Mouse (Mus musculus) urinary bladder, postnatal 10 days (tissue): ENCODE data around the gene Eif5a.
A peak's percentile ranks its signal among the peaks of the same experiment; 100 is the strongest.
"Not testable (repeated sequence)": the region's sequence is repeated elsewhere in the genome, so short reads cannot be mapped to it uniquely, and the experiment has no call there.

ENCODE experiments used
- DNase-seq: peaks from one replicate; pipeline ENCODE4 v3.0.0; 2022; ENCODE audit warnings: low spot score

Eif5a gene

GRCm38 (mm10) chr11:69945997-69946891 lies 24.5 kb upstream of the Eif5a start:
- DNase-seq: no peak

DNA sequence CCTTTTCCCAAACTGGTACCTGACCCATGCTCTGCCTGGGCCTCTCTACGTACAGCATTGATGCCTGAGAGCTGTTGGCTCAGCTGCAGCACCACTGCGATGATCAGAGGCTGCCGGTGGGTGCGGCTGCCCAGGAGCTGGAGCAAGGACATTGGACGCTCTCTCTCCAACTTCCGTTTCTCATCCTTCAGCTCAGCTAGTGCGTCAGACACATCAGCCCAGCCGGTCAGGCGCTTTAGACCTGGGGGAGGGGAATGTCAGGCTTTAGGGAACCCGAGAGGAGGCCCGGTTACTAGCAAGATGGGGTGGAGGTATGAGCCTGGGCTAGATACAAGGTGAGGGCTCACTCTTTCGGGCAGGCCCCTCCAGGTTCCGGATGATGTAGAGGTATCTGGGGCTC lies 23.5 kb upstream of the Eif5a start:
- DNase-seq: no peak

DNA sequence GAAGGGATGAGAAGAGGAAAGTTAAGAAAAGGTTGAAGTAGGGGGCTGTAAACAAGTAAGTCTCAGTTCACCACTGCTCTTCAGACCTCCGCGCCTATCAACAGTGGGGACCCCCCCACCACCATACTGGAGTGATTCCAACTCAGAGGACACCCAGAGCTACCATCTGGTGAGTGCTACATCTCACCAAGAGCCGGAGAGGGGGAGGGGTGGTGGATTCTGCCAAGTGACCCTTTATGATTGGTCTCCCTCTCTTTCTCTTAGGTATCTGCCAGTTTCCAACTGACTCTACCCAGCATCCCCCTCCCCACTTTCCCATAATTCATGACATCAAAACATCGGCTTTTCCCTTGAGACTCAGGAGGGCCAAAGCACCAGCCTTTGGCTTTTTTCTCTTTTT lies 19.2 kb upstream of the Eif5a start:
- DNase-seq: no peak

GRCm38 (mm10) chr11:69939731-69940130 lies 18.0 kb upstream of the Eif5a start:
- no peak for DNase-seq

GRCm38 (mm10) chr11:69939181-69939580 lies 17.4 kb upstream of the Eif5a start:
- no peak for DNase-seq

GRCm38 (mm10) chr11:69938401-69938979 lies 16.7 kb upstream of the Eif5a start:
- no peak for DNase-seq

GRCm38 (mm10) chr11:69937834-69938233 lies 16.1 kb upstream of the Eif5a start:
- no peak for DNase-seq

DNA sequence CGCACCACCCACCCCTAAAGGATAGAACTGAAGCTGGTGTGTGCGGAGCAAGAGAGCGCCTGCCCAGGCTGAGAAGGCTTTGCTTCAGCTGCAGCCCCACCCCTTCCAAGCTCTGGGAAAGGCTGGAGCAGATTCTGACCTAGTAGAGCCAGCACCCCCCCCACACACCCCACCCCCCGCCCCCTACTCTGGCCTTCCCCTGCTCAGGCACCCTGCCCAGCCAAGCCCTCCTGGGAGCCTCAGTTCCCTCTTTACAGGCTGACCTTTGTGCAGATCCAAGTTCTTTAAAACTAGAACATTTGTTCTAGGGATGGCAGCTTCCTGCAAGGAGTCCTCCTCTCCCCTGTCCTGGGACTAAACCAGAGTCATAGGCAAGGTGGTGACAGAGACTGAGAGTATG lies 15.6 kb upstream of the Eif5a start:
- no peak for DNase-seq

- no peak for DNase-seq
Observed at GRCm38 (mm10) chr11:69936714-69937347, 15.1 kb upstream of the Eif5a start.

DNA sequence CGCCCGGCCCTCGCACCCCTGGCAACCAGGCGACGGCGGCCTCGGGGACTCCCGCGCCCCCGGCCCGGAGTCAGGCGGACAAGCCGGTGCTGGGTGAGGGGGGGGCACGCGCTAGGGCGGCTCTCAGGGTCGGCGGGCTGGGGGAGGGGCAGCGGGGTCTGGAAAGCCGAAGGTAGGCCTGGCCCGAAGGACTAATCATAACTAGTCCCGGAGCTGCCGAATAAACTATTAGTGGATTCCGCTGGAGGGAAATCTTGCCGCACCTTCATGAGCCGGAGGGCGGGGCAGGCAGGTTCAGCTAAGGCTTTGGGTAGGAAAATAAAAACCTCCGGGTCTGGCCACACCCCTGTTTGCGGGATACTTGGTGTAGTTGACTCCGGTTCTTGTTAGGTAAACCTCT lies 14.4 kb upstream of the Eif5a start:
- DNase-seq: no peak

- DNase-seq: no peak
Observed at GRCm38 (mm10) chr11:69935137-69935879, 13.6 kb upstream of the Eif5a start, which contains the start of gene Ybx2. TSS of gene Ybx2 (plus strand) at chr11:69935796.

- DNase-seq: no peak
Observed at GRCm38 (mm10) chr11:69934681-69935080, 12.9 kb upstream of the Eif5a start.

GRCm38 (mm10) chr11:69934169-69934568 lies 12.4 kb upstream of the Eif5a start:
- peak; percentile 86 for DNase-seq

DNA sequence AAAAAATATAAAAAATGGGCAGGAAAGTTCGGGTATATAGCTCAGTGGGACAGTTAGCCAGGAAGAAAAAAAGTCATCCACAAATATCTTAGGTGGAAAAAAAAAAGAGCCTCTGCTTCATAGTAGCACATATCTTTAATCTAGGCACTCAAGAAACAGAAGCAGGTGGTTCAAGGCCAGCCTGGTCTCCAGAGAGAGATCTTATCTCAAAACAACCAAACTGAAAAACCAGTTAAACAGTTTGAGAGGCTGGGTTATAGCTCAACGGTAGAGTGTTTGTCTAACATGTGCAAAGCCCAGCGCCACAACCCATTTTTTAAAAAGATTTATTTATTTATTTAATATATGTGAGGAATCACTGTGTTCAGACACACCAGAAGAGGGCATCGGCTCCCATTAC lies 11.3 kb upstream of the Eif5a start:
- DNase-seq: no peak

GRCm38 (mm10) chr11:69932254-69932653 lies 10.5 kb upstream of the Eif5a start:
- DNase-seq: no peak

GRCm38 (mm10) chr11:69931769-69932168 lies 10.0 kb upstream of the Eif5a start:
- no peak for DNase-seq

DNA sequence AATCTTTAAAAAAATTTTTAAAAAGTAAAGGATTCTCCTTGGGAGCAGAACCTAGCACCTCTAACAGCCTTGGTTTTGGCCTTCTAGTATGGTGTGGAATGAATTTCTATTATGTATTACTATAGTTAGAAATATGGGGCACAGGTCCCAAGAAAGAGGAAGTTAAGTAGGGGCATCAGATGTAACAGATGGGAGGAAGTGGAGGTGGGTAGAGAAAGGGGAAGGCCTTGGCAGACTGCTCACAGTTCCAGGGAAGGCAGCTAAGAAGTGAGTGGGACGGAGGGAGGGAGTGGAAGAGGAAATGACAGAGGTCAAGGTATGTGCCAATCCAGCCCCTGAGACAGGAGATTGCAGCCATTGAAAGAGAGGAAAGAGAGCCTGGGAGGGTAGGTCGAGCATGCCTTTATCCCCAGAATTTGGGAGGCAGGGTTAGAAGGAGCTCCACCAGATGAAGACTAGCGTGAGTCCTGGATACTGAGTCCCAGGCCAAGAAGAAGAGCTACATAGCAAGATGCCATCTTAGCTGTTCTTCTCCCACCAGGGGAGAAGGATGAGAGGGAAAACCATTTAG lies 9.3 kb upstream of the Eif5a start:
- no peak for DNase-seq

DNA sequence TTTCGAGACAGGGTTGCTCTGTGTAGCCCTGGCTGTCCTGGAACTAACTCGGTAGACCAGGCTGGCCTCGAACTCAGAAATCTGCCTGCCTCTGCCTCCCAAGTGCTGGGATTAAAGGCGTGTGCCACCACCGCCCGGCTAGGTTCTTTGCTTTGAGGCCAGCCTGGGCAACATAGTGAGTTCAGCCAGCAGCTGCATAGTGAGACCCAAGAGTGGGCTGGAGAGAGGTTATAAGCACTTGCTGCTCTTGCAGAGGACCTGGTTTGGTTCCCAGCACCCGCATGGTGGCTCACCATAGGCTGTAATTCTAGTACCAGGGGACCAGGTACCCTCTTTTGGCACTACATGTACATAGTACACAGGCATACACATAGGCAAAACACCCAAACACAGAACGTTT lies 8.4 kb upstream of the Eif5a start:
- not testable (repeated sequence) for DNase-seq

DNA sequence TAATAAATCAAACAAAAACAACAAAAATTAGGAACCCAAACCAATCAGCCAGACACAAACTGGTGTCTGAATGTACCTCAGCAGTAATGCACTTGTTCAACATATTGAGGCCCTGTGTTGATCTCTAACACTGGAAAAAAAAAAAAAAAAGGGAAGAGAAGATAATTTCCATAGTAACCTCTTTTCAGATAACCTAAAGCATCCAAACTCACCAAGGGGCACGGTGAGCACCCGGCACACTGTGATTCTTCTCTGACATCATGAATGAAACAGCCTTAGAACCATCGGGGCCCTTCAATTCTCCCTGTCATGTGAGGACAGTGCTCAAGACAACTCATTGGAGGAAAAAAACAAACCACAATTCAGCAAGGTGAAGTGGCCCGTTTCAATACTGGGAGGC lies 8.0 kb upstream of the Eif5a start:
- no peak for DNase-seq

DNA sequence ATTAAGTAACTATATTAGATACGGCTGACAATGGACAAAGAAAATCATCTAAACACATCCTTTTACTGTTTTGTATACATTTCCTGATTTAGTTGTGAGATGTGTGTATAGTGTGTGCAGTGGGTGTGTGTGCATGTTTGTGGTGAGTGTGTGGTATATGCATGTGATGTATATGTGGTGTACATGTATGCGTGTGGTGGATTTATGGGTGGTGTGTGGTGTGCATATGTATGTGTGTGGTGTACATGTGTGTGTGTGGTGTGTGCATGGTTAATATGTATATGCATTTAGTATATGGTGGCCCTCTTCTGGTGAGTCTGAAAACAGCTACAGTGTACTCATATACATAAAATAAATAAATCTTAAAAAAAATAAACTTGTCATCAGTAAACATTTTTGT lies 5.7 kb upstream of the Eif5a start:
- no peak for DNase-seq

DNA sequence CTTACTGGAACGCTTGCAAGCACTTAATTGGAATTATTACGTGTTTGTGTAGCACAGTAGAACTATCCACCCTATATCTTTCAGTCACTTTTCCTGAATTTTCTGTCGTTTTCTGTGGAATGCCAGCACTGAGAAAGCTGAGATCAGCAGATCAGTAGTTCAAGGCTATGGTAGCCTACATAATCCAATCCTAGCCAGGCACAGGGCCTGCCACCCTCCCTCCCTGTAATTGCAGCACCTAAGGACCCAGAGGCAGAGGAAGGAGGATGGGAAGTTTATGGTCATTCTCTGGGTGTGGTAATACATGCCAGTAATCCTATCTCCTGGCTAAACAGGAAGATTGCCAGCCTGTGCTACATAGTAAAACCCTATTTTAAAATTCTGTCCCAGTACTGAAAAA lies 1.0 kb upstream of the Eif5a start:
- DNase-seq: no peak
